Mouse (Mus musculus): ENCODE results near the gene Kpna6. TPM values are rescaled to one million over a fixed set of nuclear protein-coding genes. Genes with fewer than 3 reads are reported as not detected.

The Kpna6 gene
- polyA plus RNA-seq, 1 experiment: 130 TPM

GRCm38 (mm10) chr4:129661584-129661983 lies 11.0 kb downstream of the Kpna6 start:
- Histone ChIP-seq H3K4me1 (ENCODE audit: control insufficient read depth, insufficient read depth, low read length) (no peaks in the 10 kb centered on the region), H3K27ac (ENCODE audit: insufficient read depth, low read length) (no peak overlapping the region), H3K27me3 (ENCODE audit: control insufficient read depth, insufficient read depth, low read length, poor library complexity, severe bottlenecking) (no peaks in the 10 kb centered on the region), H3K9me3 (replicated peaks; ENCODE audit: control insufficient read depth, insufficient read depth, low read length, poor library complexity, severe bottlenecking) (no peaks in the 10 kb centered on the region), H3K9ac (ENCODE audit: low read depth, poor library complexity, severe bottlenecking) (no peak overlapping the region), H3K36me3 (ENCODE audit: control insufficient read depth, insufficient read depth, low read length, poor library complexity, severe bottlenecking) (peaks cover 28% of the 10 kb centered on the region), H3K4me3 (ENCODE audit: low read depth, low read length) (no peak overlapping the region)
- TF ChIP-seq CTCF (IDR thresholded peaks at IDR 0.05; ENCODE audit: low read depth, low read length) (no peak), POLR2A (IDR thresholded peaks at IDR 0.05; ENCODE audit: insufficient read depth, low read length) (no peak), EP300 (IDR thresholded peaks at IDR 0.05; ENCODE audit: insufficient read depth, low read depth, low read length) (no peak)

- no peaks in the 10 kb centered on the region for H3K9me3 ChIP-seq (replicated peaks; ENCODE audit: control insufficient read depth, insufficient read depth, low read length, poor library complexity, severe bottlenecking)
- no peak overlapping the region for H3K27ac ChIP-seq (ENCODE audit: insufficient read depth, low read length)
- H3K27me3 ChIP-seq (ENCODE audit: control insufficient read depth, insufficient read depth, low read length, poor library complexity, severe bottlenecking): no peaks in the 10 kb centered on the region
- TF ChIP-seq EP300 (IDR thresholded peaks at IDR 0.05; ENCODE audit: insufficient read depth, low read depth, low read length): no peak
- no peak for TF ChIP-seq CTCF (IDR thresholded peaks at IDR 0.05; ENCODE audit: low read depth, low read length)
- no peak for TF ChIP-seq POLR2A (IDR thresholded peaks at IDR 0.05; ENCODE audit: insufficient read depth, low read length)
- H3K4me1 ChIP-seq (ENCODE audit: control insufficient read depth, insufficient read depth, low read length): no peaks in the 10 kb centered on the region
- no peak overlapping the region for H3K9ac ChIP-seq (ENCODE audit: low read depth, poor library complexity, severe bottlenecking)
- H3K4me3 ChIP-seq (ENCODE audit: low read depth, low read length): no peak overlapping the region
- peaks cover 63% of the 10 kb centered on the region for H3K36me3 ChIP-seq (ENCODE audit: control insufficient read depth, insufficient read depth, low read length, poor library complexity, severe bottlenecking)
Observed at GRCm38 (mm10) chr4:129654770-129655169, 17.8 kb downstream of the Kpna6 start.

GRCm38 (mm10) chr4:129650359-129650758 lies 22.2 kb downstream of the Kpna6 start:
- TF ChIP-seq POLR2A (IDR thresholded peaks at IDR 0.05; ENCODE audit: insufficient read depth, low read length): no peak
- no peak for TF ChIP-seq EP300 (IDR thresholded peaks at IDR 0.05; ENCODE audit: insufficient read depth, low read depth, low read length)
- TF ChIP-seq CTCF (IDR thresholded peaks at IDR 0.05; ENCODE audit: low read depth, low read length): no peak
- no peaks in the 10 kb centered on the region for H3K9me3 ChIP-seq (replicated peaks; ENCODE audit: control insufficient read depth, insufficient read depth, low read length, poor library complexity, severe bottlenecking)
- H3K27ac ChIP-seq (ENCODE audit: insufficient read depth, low read length): no peak overlapping the region
- H3K4me3 ChIP-seq (ENCODE audit: low read depth, low read length): no peak overlapping the region
- H3K27me3 ChIP-seq (ENCODE audit: control insufficient read depth, insufficient read depth, low read length, poor library complexity, severe bottlenecking): no peaks in the 10 kb centered on the region
- H3K9ac ChIP-seq (ENCODE audit: low read depth, poor library complexity, severe bottlenecking): no peak overlapping the region
- peaks cover 68% of the 10 kb centered on the region for H3K36me3 ChIP-seq (ENCODE audit: control insufficient read depth, insufficient read depth, low read length, poor library complexity, severe bottlenecking)
- H3K4me1 ChIP-seq (ENCODE audit: control insufficient read depth, insufficient read depth, low read length): no peaks in the 10 kb centered on the region

DNA sequence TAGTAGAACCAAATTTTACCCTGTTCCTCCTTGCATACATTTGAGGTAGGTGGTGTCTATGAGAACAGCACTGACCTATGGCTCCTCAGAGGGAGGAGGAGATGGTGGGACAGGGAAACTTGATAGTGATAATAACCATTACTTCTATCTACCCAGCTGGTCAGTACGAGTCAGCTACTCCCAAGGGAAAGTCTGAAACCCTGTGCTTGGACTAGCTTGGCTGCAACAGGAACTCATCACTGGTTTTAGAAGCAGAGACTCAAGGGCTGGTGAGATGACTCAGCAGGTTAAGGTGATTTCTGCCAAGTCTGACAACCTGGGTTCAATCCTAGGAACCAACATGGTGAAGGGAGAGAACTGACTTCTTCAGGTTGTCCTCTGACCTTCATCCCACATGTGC lies 23.9 kb downstream of the Kpna6 start:
- Histone ChIP-seq H3K27ac (ENCODE audit: insufficient read depth, low read length) (no peak overlapping the region), H3K9ac (ENCODE audit: low read depth, poor library complexity, severe bottlenecking) (no peak overlapping the region), H3K36me3 (ENCODE audit: control insufficient read depth, insufficient read depth, low read length, poor library complexity, severe bottlenecking) (peaks cover 53% of the 10 kb centered on the region), H3K4me3 (ENCODE audit: low read depth, low read length) (no peak overlapping the region), H3K9me3 (replicated peaks; ENCODE audit: control insufficient read depth, insufficient read depth, low read length, poor library complexity, severe bottlenecking) (no peaks in the 10 kb centered on the region), H3K27me3 (ENCODE audit: control insufficient read depth, insufficient read depth, low read length, poor library complexity, severe bottlenecking) (no peaks in the 10 kb centered on the region), H3K4me1 (ENCODE audit: control insufficient read depth, insufficient read depth, low read length) (no peaks in the 10 kb centered on the region)
- TF ChIP-seq EP300 (IDR thresholded peaks at IDR 0.05; ENCODE audit: insufficient read depth, low read depth, low read length) (no peak), POLR2A (IDR thresholded peaks at IDR 0.05; ENCODE audit: insufficient read depth, low read length) (no peak), CTCF (IDR thresholded peaks at IDR 0.05; ENCODE audit: low read depth, low read length) (no peak)

- Histone ChIP-seq H3K27ac (ENCODE audit: insufficient read depth, low read length) (no peak overlapping the region), H3K9me3 (replicated peaks; ENCODE audit: control insufficient read depth, insufficient read depth, low read length, poor library complexity, severe bottlenecking) (no peaks in the 10 kb centered on the region), H3K4me3 (ENCODE audit: low read depth, low read length) (no peak overlapping the region), H3K36me3 (ENCODE audit: control insufficient read depth, insufficient read depth, low read length, poor library complexity, severe bottlenecking) (peaks cover 33% of the 10 kb centered on the region), H3K27me3 (ENCODE audit: control insufficient read depth, insufficient read depth, low read length, poor library complexity, severe bottlenecking) (no peaks in the 10 kb centered on the region), H3K9ac (ENCODE audit: low read depth, poor library complexity, severe bottlenecking) (no peak overlapping the region), H3K4me1 (ENCODE audit: control insufficient read depth, insufficient read depth, low read length) (no peaks in the 10 kb centered on the region)
- no peak for TF ChIP-seq POLR2A (IDR thresholded peaks at IDR 0.05; ENCODE audit: insufficient read depth, low read length)
- TF ChIP-seq CTCF (IDR thresholded peaks at IDR 0.05; ENCODE audit: low read depth, low read length): no peak
- no peak for TF ChIP-seq EP300 (IDR thresholded peaks at IDR 0.05; ENCODE audit: insufficient read depth, low read depth, low read length)
Observed at GRCm38 (mm10) chr4:129645204-129645603, 27.4 kb downstream of the Kpna6 start.

- Histone ChIP-seq H3K9ac (ENCODE audit: low read depth, poor library complexity, severe bottlenecking) (no peak overlapping the region), H3K9me3 (replicated peaks; ENCODE audit: control insufficient read depth, insufficient read depth, low read length, poor library complexity, severe bottlenecking) (no peaks in the 10 kb centered on the region), H3K27me3 (ENCODE audit: control insufficient read depth, insufficient read depth, low read length, poor library complexity, severe bottlenecking) (no peaks in the 10 kb centered on the region), H3K4me1 (ENCODE audit: control insufficient read depth, insufficient read depth, low read length) (no peaks in the 10 kb centered on the region), H3K36me3 (ENCODE audit: control insufficient read depth, insufficient read depth, low read length, poor library complexity, severe bottlenecking) (peaks cover 33% of the 10 kb centered on the region), H3K4me3 (ENCODE audit: low read depth, low read length) (no peak overlapping the region), H3K27ac (ENCODE audit: insufficient read depth, low read length) (no peak overlapping the region)
- TF ChIP-seq POLR2A (IDR thresholded peaks at IDR 0.05; ENCODE audit: insufficient read depth, low read length) (no peak), CTCF (IDR thresholded peaks at IDR 0.05; ENCODE audit: low read depth, low read length) (no peak), EP300 (IDR thresholded peaks at IDR 0.05; ENCODE audit: insufficient read depth, low read depth, low read length) (no peak)
Observed at GRCm38 (mm10) chr4:129641756-129642155, 30.8 kb downstream of the Kpna6 start.
